Mouse (Mus musculus): ENCODE measurements around the gene Cys1. TPM values are rescaled to one million over a fixed set of nuclear protein-coding genes. Genes with fewer than 3 reads are reported as not detected.

Cys1 gene
- polyA plus RNA-seq, 1 experiment = 0.26 TPM

- no peaks in the 10 kb centered on the region for H3K36me3 ChIP-seq (ENCODE audit: control insufficient read depth, insufficient read depth)
- no peak overlapping the region for H3K4me3 ChIP-seq
- H3K4me2 ChIP-seq (ENCODE audit: low read depth) = no peak overlapping the region
- no peaks in the 10 kb centered on the region for H3K27me3 ChIP-seq (ENCODE audit: control insufficient read depth, insufficient read depth, insufficient read length)
- H3ac ChIP-seq (ENCODE audit: control insufficient read depth, insufficient read length) = no peak overlapping the region
- H3K79me2 ChIP-seq (ENCODE audit: control insufficient read depth, insufficient read depth) = no peaks in the 10 kb centered on the region
- no peak for TF ChIP-seq TCF12 (IDR thresholded peaks at IDR 0.05; ENCODE audit: insufficient read depth, poor library complexity, severe bottlenecking)
- peak in 1 of 3 experiments; percentile 35 for TF ChIP-seq MYOG (IDR thresholded peaks at IDR 0.05; ENCODE audit: control insufficient read depth in 1 of 3, insufficient read depth in 1 of 3, insufficient read length in 2 of 3, low read depth in 2 of 3)
- TF ChIP-seq MAX (IDR thresholded peaks at IDR 0.05; ENCODE audit: low read depth) = no peak
- no peak for TF ChIP-seq POLR2A (IDR thresholded peaks at IDR 0.05; ENCODE audit: insufficient read length, low read depth)
- TF ChIP-seq E2F4 (IDR thresholded peaks at IDR 0.05; ENCODE audit: insufficient read depth) = no peak
- TF ChIP-seq USF1 (IDR thresholded peaks at IDR 0.05; ENCODE audit: low read depth) = no peak
- no peak for TF ChIP-seq CEBPB (IDR thresholded peaks at IDR 0.05; ENCODE audit: insufficient read depth, poor library complexity, severe bottlenecking)
- no peak for TF ChIP-seq REST (IDR thresholded peaks at IDR 0.05; ENCODE audit: insufficient read depth, insufficient read length)
- no peak for TF ChIP-seq TCF3 (IDR thresholded peaks at IDR 0.05; ENCODE audit: insufficient read length, low read depth)
- no peak for TF ChIP-seq POLR2AphosphoS2 (IDR thresholded peaks at IDR 0.05; ENCODE audit: insufficient read length, low read depth)
- peak in 1 of 3 experiments; percentile 54 for TF ChIP-seq MYOD1 (IDR thresholded peaks at IDR 0.05; ENCODE audit: control insufficient read depth in 1 of 3, insufficient read length in 2 of 3, low read depth in 2 of 3)
Measured at GRCm38 (mm10) chr12:24633753-24634191, 47.8 kb downstream of the Cys1 start.

GRCm38 (mm10) chr12:24632404-24632803, 49.2 kb downstream of the Cys1 start:
- no peaks in the 10 kb centered on the region for H3K27me3 ChIP-seq (ENCODE audit: control insufficient read depth, insufficient read depth, insufficient read length)
- TF ChIP-seq POLR2A (IDR thresholded peaks at IDR 0.05; ENCODE audit: insufficient read length, low read depth) (no peak), SRF (IDR thresholded peaks at IDR 0.05; ENCODE audit: control insufficient read depth, insufficient read length, low read depth) (no peak), TCF12 (IDR thresholded peaks at IDR 0.05; ENCODE audit: insufficient read depth, poor library complexity, severe bottlenecking) (no peak), E2F4 (IDR thresholded peaks at IDR 0.05; ENCODE audit: insufficient read depth) (no peak), MYOD1 (IDR thresholded peaks at IDR 0.05; ENCODE audit: control insufficient read depth in 1 of 3, insufficient read length in 2 of 3, low read depth in 2 of 3) (no peak), MYOG (IDR thresholded peaks at IDR 0.05; ENCODE audit: control insufficient read depth in 1 of 3, insufficient read depth in 1 of 3, insufficient read length in 2 of 3, low read depth in 2 of 3) (no peak), POLR2AphosphoS2 (IDR thresholded peaks at IDR 0.05; ENCODE audit: insufficient read length, low read depth) (no peak)

GRCm38 (mm10) chr12:24630220-24630619, 51.4 kb downstream of the Cys1 start:
- H3K79me2 ChIP-seq (ENCODE audit: control insufficient read depth, insufficient read depth) = no peaks in the 10 kb centered on the region

More at GRCm38 (mm10) chr12:24632404-24632803, 49.2 kb downstream of the Cys1 start:
- H3K36me3 ChIP-seq (ENCODE audit: control insufficient read depth, insufficient read depth) = no peaks in the 10 kb centered on the region
- H3ac ChIP-seq (ENCODE audit: control insufficient read depth, insufficient read length) = no peak overlapping the region
- no peak overlapping the region for H3K4me3 ChIP-seq
- no peaks in the 10 kb centered on the region for H3K79me2 ChIP-seq (ENCODE audit: control insufficient read depth, insufficient read depth)
- H3K4me2 ChIP-seq (ENCODE audit: low read depth) = no peak overlapping the region

DNA sequence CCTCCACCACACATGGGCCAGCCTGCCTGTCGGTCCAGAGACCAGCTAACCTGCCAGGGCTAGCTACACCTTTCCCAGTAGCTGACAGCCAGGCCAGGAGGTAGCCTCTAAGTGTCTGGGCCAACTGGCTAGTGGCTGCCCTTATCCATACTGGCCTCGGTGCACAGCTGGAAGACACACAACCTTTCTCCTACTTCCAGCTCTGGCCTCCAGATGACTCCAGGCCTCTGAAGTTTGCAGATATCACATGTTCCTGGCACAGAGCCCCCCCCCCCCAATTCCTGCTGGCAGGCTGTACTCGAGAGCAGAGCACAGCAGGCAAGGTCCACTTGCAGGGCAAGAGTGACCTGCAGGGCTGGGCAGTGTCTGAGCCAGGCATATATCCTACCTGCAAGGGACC, 54.4 kb downstream of the Cys1 start:
- Histone ChIP-seq H3K4me2 (ENCODE audit: low read depth) (no peak overlapping the region), H3K27me3 (ENCODE audit: control insufficient read depth, insufficient read depth, insufficient read length) (no peaks in the 10 kb centered on the region), H3ac (ENCODE audit: control insufficient read depth, insufficient read length) (no peak overlapping the region), H3K36me3 (ENCODE audit: control insufficient read depth, insufficient read depth) (no peaks in the 10 kb centered on the region), H3K4me3 (no peak overlapping the region), H3K79me2 (ENCODE audit: control insufficient read depth, insufficient read depth) (no peaks in the 10 kb centered on the region)
- TF ChIP-seq POLR2AphosphoS2 (IDR thresholded peaks at IDR 0.05; ENCODE audit: insufficient read length, low read depth) (no peak), E2F4 (IDR thresholded peaks at IDR 0.05; ENCODE audit: insufficient read depth) (no peak), MAX (IDR thresholded peaks at IDR 0.05; ENCODE audit: low read depth) (no peak), MYOG (IDR thresholded peaks at IDR 0.05; ENCODE audit: control insufficient read depth in 1 of 3, insufficient read depth in 1 of 3, insufficient read length in 2 of 3, low read depth in 2 of 3) (no peak), MYOD1 (IDR thresholded peaks at IDR 0.05; ENCODE audit: control insufficient read depth in 1 of 3, insufficient read length in 2 of 3, low read depth in 2 of 3) (no peak), SRF (IDR thresholded peaks at IDR 0.05; ENCODE audit: control insufficient read depth, insufficient read length, low read depth) (no peak), CEBPB (IDR thresholded peaks at IDR 0.05; ENCODE audit: insufficient read depth, poor library complexity, severe bottlenecking) (no peak), TCF3 (IDR thresholded peaks at IDR 0.05; ENCODE audit: insufficient read length, low read depth) (no peak)

More at GRCm38 (mm10) chr12:24630220-24630619, 51.4 kb downstream of the Cys1 start:
- Histone ChIP-seq H3K36me3 (ENCODE audit: control insufficient read depth, insufficient read depth) (no peaks in the 10 kb centered on the region), H3K4me3 (no peak overlapping the region), H3K27me3 (ENCODE audit: control insufficient read depth, insufficient read depth, insufficient read length) (no peaks in the 10 kb centered on the region), H3K4me2 (ENCODE audit: low read depth) (no peak overlapping the region), H3ac (ENCODE audit: control insufficient read depth, insufficient read length) (no peak overlapping the region)
- TF ChIP-seq REST (IDR thresholded peaks at IDR 0.05; ENCODE audit: insufficient read depth, insufficient read length) (no peak), TCF12 (IDR thresholded peaks at IDR 0.05; ENCODE audit: insufficient read depth, poor library complexity, severe bottlenecking) (no peak), USF1 (IDR thresholded peaks at IDR 0.05; ENCODE audit: low read depth) (no peak), SRF (IDR thresholded peaks at IDR 0.05; ENCODE audit: control insufficient read depth, insufficient read length, low read depth) (no peak), MYOG (IDR thresholded peaks at IDR 0.05; ENCODE audit: control insufficient read depth in 1 of 3, insufficient read depth in 1 of 3, insufficient read length in 2 of 3, low read depth in 2 of 3) (no peak), MAX (IDR thresholded peaks at IDR 0.05; ENCODE audit: low read depth) (no peak), E2F4 (IDR thresholded peaks at IDR 0.05; ENCODE audit: insufficient read depth) (no peak), TCF3 (IDR thresholded peaks at IDR 0.05; ENCODE audit: insufficient read length, low read depth) (no peak), CEBPB (IDR thresholded peaks at IDR 0.05; ENCODE audit: insufficient read depth, poor library complexity, severe bottlenecking) (no peak), MYOD1 (IDR thresholded peaks at IDR 0.05; ENCODE audit: control insufficient read depth in 1 of 3, insufficient read length in 2 of 3, low read depth in 2 of 3) (no peak), POLR2AphosphoS2 (IDR thresholded peaks at IDR 0.05; ENCODE audit: insufficient read length, low read depth) (no peak), POLR2A (IDR thresholded peaks at IDR 0.05; ENCODE audit: insufficient read length, low read depth) (no peak)

GRCm38 (mm10) chr12:24626401-24626800, 55.2 kb downstream of the Cys1 start:
- Histone ChIP-seq H3K27me3 (ENCODE audit: control insufficient read depth, insufficient read depth, insufficient read length) (no peaks in the 10 kb centered on the region), H3K36me3 (ENCODE audit: control insufficient read depth, insufficient read depth) (no peaks in the 10 kb centered on the region), H3K4me3 (no peak overlapping the region), H3K79me2 (ENCODE audit: control insufficient read depth, insufficient read depth) (no peaks in the 10 kb centered on the region), H3K4me2 (ENCODE audit: low read depth) (no peak overlapping the region), H3ac (ENCODE audit: control insufficient read depth, insufficient read length) (no peak overlapping the region)
- TF ChIP-seq MAX (IDR thresholded peaks at IDR 0.05; ENCODE audit: low read depth) (no peak), REST (IDR thresholded peaks at IDR 0.05; ENCODE audit: insufficient read depth, insufficient read length) (no peak), TCF12 (IDR thresholded peaks at IDR 0.05; ENCODE audit: insufficient read depth, poor library complexity, severe bottlenecking) (no peak), MYOD1 (IDR thresholded peaks at IDR 0.05; ENCODE audit: control insufficient read depth in 1 of 3, insufficient read length in 2 of 3, low read depth in 2 of 3) (no peak), E2F4 (IDR thresholded peaks at IDR 0.05; ENCODE audit: insufficient read depth) (no peak), POLR2AphosphoS2 (IDR thresholded peaks at IDR 0.05; ENCODE audit: insufficient read length, low read depth) (no peak), MYOG (IDR thresholded peaks at IDR 0.05; ENCODE audit: control insufficient read depth in 1 of 3, insufficient read depth in 1 of 3, insufficient read length in 2 of 3, low read depth in 2 of 3) (no peak)
